Mouse (Mus musculus): Measurements from ENCODE around the gene Myzap.

- TF ChIP-seq TAL1 (IDR thresholded peaks at IDR 0.05; ENCODE audit: low read length) (no peak), GATA1 (IDR thresholded peaks at IDR 0.05; ENCODE audit: low read length) (no peak)
These were observed 3.1 kb downstream of the Myzap start for GRCm38 (mm10) chr9:71588930-71589592.

Data from erythroblast, embryonic 14.5 days (primary cell).